Mouse (Mus musculus): ENCODE results near the gene Sell.

Sell gene

DNA sequence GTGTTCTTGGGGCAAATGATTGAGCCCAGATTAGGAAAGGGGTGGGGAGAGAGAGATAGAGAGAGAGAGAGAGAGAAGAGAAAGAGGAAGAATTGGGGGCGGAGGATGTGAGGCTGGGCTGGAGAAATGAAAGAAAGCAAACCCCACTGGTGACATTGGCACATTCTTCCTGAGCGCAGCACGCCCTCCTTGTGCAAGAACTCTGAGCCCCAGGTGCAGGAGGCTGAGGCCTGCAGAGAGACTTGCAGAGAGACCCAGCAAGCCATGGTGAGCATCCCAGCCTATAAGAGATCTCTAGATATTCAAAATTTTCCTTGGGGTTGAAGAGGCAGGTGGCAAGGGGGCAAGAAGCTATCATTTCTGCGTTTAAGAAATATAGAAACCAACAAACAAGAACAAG, at the start of gene Sell:
TSS of gene Sell (plus strand) at position 58 of the 400 bp plus-strand sequence.
- peak; percentile 74 for DNase-seq

DNA sequence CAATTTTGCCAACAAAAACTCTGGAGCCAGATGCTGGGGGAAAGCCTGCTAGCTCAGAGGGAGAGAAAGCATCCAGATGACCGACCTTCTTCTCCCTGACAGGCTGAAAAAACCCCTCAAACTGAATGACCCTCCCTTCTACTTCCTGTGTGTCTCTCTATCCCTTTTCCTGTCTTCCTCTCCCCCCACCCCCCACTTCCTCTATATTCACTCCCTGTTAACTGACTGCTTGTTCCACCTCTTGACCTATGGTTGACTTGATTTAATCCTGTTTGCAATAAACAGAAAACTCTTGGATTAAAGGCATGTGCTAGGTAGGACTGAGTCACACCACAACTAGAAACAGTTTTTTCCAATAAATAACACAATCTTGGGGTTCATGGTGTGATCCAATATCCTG, 47.2 kb upstream of the Sell start:
- DNase-seq = peak; percentile 36

GRCm38 (mm10) chr1:164018221-164018896, 43.4 kb upstream of the Sell start:
- no peak for DNase-seq

DNA sequence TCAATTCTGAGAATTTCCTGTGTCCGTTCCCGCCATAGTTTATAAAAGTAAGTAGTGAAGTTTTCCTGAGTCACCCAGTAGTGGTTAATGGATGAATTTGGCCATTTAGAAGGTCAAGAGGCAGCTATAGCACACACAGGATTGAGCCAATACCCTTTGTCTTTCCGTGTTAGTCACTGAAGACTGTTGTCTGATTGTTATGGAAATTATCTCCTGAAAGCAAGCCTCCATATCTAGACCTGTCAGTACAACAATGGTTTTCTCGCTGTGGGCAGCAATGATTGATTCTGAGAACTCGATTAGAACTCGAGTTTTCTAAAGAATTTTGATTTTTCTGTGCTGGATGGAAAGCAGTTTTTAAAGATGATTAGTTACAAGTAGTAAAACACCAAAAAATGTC, 42.0 kb upstream of the Sell start:
- peak; percentile 48 for DNase-seq

GRCm38 (mm10) chr1:164020746-164021145, 41.0 kb upstream of the Sell start:
- peak; percentile 27 for DNase-seq

DNA sequence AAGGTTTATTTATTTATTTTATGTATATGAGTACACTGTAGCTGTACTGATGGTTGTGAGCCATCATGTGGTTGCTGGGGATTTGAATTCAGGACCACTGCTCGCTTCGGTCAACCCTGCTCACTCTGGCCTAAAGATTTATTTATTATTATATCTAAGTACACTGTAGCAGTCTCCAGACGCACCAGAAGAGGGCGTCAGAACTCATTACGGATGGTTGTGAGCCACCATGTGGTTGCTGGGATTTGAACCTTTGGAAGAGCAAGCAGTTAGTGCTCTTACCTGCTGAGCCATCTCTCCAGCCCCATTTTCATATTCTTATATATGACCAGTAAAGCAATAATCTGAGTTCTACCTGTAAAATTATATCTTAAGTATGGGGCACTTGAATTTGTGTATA, 39.7 kb upstream of the Sell start:
- peak; percentile 71 for DNase-seq

- DNase-seq = peak; percentile 25
These were observed 36.1 kb upstream of the Sell start for GRCm38 (mm10) chr1:164025685-164026084.

GRCm38 (mm10) chr1:164027416-164027815, 34.4 kb upstream of the Sell start:
- peak; percentile 25 for DNase-seq

DNA sequence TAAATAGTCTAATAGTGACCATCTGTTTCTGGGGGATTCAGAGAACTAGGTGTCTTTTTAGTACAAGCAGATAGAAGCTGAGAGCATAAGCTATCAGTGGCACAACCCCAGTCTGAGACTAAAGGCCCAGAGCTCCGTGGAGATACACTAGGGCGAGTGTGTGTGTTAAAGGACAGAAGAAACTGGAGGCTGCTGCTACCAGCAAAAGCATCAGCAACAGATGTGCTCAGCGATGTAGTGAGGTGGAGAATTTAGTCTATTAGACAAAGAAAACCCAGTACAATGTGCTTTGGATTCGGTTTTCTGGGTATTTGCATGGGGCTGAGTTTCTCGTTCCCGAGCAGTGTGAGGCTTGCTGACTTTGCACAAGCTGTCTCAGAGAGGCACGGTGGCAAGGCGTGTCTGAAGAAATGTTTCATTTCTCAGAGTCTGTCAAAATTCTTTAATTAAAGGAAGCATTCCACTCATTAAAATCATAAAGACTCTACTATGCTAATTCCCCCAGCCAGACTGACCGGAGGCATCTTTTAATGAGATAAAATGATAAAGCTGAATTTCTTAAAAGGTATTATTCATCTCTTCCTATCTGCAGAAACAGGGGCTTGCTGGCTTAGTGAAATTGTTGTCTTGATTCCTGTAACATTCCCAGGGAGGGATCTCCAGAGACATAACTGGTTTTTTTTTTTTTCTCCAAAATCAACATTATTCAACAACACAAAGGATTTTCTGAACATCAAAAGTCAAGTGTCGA, 21.2 kb upstream of the Sell start:
- DNase-seq = no peak

GRCm38 (mm10) chr1:164043549-164043948, 18.2 kb upstream of the Sell start:
- DNase-seq = peak; percentile 95

- no peak for DNase-seq
These were observed 13.8 kb upstream of the Sell start, which contains the start of gene Sele for GRCm38 (mm10) chr1:164047934-164048333. Gene Sele (plus strand): TSS chr1:164048234.

- peak; percentile 80 for DNase-seq
These were observed 8.2 kb upstream of the Sell start for GRCm38 (mm10) chr1:164053561-164053960.

DNA sequence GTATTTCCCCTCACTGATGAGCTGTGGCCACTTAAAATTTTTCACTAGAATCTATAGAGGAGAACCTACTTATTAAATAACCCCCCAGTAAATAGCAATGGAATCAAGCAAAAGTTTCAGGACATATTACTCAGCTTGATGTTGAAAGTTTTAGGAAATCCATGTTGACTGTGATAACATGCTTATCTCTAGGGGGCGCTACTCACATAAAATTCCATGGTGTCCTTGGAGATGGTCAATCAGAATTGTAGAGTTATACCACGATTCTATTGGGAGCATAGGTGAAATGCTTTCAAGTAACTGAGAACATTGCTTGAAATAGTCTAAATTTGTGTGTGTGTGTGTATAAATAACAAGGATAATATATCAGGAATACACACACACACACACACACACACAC, 7.0 kb upstream of the Sell start:
- DNase-seq = no peak

DNA sequence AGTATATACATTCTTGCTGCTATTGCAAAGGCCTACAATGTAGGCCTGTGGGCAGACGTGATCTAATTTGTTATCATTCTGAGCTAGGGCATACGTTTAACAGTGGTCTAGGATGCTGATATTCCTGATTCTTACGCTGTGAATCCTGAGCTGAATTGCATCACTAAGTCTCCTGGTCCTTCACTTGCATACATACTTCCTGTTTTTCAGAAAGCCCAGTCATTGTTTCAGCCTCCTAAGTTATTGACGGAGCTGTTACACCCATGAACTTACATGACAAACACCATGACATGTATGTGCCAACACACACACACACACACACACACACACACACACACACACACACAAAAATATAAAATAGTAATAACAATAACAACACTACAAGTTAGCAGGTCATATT, 1.7 kb upstream of the Sell start:
- no peak for DNase-seq

DNA sequence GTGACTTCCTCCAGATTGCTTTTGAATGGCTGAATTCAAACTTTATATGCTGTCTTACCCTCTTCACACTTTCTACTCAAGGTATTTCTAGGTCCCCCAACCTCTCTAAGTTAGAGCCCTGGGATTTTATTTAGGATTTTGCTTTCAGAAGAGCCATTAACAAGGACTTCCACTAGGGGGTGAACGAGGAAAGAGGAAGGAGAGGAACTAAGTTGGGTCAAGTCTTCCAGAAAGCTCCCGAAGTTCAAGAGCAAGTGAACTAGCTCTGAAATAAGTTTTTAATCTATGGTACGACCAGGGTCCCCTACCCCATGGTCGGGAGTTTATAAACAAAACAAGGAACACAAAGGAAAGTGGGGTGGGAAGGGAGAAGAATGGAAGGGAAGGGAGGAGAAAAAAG, 504 bp upstream of the Sell start:
- DNase-seq = peak; percentile 44

DNA sequence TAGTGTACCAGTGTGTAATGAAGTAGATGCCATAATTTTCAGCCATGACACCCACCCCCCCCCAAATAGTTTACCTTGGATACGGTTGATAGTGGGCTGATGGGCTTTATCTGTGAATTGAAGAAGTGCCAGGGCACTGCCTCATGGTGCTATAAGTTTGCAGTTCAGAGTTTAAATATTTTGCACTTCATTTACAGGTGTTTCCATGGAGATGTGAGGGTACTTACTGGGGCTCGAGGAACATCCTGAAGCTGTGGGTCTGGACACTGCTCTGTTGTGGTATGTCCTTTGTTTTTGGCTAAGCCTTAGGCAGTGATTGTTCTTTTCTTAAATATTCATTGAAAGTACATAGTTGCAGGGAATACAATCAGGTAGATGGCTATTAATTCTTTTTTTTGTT, 1.1 kb downstream of the Sell start:
- DNase-seq = no peak

- DNase-seq = peak; percentile 87
These were observed 2.0 kb downstream of the Sell start for GRCm38 (mm10) chr1:164063745-164064144.

- DNase-seq = no peak
These were observed 7.5 kb downstream of the Sell start for GRCm38 (mm10) chr1:164069261-164069660.

DNA sequence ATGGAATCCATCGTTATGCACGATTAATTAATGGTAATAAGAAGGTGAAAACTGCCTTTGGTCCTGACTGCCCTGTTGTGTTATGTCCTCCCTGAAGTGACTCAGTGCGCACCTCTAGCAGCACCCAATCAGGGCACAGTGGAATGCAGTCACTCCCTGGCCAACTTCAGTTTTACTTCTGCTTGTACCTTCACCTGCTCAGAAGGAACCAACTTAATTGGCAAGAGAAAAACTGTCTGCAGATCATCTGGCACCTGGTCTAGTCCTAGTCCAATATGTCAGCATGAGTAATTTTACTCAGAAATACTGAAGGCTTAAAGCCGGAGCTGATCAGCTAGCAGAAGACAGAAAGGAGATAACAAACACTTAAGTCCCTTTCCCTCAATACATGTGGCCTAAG, 8.7 kb downstream of the Sell start:
- DNase-seq = peak; percentile 84

DNA sequence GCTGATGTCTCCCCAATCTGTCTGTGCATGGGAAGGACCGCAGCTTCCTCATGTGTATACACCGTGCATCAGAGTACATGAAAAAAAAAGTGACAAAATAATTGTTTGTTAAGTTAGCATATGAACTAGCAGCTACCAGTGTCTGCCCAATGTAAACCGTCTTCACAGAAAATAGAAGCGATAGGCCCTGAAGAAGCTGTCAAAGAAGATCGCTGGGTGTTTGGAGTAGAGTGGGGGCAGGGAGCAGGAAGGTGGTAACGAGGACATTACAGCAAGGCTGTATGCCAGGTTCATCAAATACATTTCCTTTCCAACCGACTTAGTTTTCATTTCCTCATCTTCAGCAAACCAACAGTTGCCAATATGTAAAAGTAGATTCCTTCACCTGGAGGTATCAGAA, 9.3 kb downstream of the Sell start:
- peak; percentile 66 for DNase-seq

GRCm38 (mm10) chr1:164072001-164072400, 10.2 kb downstream of the Sell start:
- peak; percentile 56 for DNase-seq

GRCm38 (mm10) chr1:164073091-164073490, 11.3 kb downstream of the Sell start:
- DNase-seq = peak; percentile 44

- no peak for DNase-seq
These were observed 12.0 kb downstream of the Sell start for GRCm38 (mm10) chr1:164073803-164074202.

GRCm38 (mm10) chr1:164074606-164075140, 12.9 kb downstream of the Sell start:
- no peak for DNase-seq
